Mouse (Mus musculus) heart, adult 9 months (tissue): ENCODE results near the gene Hoxa9.

Source experiments
- DNase-seq, 2 experiments: peaks; one replicate each; pipeline ENCODE4 v3.0.0; 2022; ENCODE audit warnings: low spot score in 2 of 2

Hoxa9 gene

GRCm38 (mm10) chr6:52228475-52229465, 2.1 kb downstream of the Hoxa9 start:
- no peak for DNase-seq

- no peak for DNase-seq
These were observed 3.2 kb downstream of the Hoxa9 start for GRCm38 (mm10) chr6:52227470-52228222.

GRCm38 (mm10) chr6:52226569-52227257, 4.2 kb downstream of the Hoxa9 start:
- DNase-seq: no peak

- no peak for DNase-seq
These were observed 5.0 kb downstream of the Hoxa9 start for GRCm38 (mm10) chr6:52225612-52226568.

- DNase-seq: no peak
These were observed 5.8 kb downstream of the Hoxa9 start for GRCm38 (mm10) chr6:52224895-52225611.

DNA sequence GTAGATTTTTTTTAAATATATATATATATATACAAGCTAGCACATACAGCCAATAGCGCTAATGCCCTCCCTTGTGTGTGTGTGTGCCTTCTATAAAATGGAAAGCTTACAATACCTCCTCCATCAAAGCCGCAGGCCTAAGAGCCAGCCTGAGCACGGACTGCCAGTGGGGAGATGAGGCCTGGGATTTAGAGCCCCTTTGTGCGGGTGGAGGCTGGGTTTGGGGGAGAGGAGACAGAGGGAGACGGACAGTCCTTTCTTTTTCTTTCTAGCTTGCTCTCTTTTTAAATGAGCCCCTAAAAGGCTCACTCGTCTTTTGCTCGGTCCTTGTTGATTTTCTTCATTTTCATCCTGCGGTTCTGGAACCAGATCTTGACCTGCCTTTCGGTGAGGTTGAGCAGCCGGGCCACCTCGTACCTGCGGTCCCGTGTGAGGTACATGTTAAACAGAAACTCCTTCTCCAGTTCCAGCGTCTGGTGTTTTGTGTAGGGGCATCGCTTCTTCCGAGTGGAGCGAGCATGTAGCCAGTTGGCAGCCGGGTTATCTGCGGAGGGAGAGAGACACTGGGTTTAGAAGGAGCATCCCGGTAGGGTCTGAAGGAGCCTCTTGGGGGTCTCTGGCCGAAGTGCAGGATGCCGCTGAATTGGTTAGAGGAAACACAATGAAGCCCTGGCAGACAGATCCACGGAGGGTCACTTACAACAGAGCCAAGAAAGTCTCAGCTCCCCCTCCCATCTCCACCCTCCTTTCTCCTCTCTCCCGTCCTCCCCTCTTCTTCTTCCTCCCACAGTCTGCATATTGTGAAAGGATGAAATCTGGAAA, 6.7 kb downstream of the Hoxa9 start:
- no peak for DNase-seq

DNA sequence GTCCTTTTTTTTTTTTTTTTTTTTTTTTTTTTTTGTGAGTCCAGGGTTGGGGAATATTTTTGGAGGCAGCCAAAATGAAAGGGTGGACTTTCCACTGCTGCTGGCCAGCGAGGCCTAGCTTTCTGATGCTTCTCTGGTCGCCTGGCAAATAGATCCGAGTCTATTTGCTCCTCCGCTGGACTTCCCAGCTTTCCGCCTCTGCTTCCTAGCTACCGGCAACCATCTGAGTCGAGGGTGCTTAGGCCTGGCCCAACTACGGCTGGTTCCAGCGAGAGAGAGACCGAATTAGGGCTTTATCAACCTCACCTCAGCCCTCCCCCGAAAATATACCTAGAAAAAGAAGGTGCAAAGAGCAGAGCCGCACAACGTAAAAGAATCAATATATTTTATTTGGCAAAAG, 8.2 kb downstream of the Hoxa9 start:
- no peak for DNase-seq

DNA sequence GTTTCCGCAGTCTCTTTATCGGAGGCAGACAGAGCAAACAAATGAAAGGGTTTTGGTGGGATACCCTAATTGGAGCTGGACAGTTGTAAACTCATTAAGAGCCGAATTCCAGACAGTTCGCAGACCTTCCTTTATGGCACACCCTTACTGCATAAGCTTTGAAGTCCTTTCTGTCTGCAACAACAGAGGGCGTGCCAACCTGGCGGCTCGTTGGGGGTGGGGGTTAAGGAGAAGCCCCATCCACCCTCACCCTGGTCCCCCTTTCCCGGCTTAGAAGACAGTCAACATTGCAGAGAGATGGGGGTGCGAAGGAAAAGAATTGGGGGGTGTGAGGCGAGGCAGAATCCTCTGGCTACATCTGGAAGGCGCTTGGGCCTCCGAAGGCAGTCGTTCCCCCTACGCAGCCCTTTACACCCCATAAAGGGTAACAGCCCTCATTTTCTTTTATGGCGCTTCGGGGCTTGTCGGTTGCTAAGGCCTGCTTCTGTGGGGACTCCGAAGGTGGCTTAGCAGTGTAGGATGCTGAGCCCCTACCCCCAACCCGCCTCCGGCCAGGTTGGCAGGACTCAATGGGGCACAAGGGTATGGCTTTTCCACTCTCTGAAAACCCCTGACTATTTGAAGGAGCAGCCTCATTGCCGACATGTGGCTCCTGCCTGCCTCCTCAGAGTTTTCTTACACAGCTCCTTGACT, 8.8 kb downstream of the Hoxa9 start:
- DNase-seq: no peak

DNA sequence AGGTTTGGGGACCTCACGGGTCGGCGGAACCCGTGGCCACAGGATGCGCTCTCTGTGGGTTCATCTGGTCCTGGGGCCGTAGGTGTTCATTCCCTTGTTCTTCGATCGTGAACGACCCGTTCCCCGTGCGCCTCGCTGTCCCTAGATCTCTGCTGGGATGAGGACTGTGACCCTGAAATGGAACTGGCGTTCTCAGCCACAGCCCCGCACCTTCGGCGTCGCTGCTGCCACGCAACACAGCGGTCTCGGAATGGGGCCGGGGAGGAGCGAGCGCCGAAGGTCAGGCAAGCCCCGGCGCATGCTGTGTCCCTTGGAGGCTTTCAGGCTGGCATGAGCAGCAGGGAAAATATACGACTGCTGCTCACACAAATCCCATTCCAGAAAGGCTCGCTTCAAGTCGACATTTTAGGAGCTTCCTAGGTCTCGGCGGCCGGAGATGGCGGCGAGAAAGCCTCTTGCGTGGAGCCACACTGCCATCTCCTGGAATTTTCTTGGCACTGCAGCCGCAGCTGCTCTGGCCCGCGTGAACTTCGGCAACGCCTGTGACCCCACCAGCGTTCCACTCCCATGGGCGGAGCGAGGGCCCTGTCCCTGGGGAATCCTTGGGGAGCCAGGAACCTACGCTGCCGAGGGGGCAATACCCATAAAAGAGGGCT, 9.4 kb downstream of the Hoxa9 start, which contains the start of gene Hoxa7:
Gene Hoxa7 (minus strand): TSS at position 518 of the 656 bp plus-strand sequence.
- DNase-seq: peak; percentile 69 to 82

GRCm38 (mm10) chr6:52220865-52221310, 10.0 kb downstream of the Hoxa9 start:
- DNase-seq: no peak

DNA sequence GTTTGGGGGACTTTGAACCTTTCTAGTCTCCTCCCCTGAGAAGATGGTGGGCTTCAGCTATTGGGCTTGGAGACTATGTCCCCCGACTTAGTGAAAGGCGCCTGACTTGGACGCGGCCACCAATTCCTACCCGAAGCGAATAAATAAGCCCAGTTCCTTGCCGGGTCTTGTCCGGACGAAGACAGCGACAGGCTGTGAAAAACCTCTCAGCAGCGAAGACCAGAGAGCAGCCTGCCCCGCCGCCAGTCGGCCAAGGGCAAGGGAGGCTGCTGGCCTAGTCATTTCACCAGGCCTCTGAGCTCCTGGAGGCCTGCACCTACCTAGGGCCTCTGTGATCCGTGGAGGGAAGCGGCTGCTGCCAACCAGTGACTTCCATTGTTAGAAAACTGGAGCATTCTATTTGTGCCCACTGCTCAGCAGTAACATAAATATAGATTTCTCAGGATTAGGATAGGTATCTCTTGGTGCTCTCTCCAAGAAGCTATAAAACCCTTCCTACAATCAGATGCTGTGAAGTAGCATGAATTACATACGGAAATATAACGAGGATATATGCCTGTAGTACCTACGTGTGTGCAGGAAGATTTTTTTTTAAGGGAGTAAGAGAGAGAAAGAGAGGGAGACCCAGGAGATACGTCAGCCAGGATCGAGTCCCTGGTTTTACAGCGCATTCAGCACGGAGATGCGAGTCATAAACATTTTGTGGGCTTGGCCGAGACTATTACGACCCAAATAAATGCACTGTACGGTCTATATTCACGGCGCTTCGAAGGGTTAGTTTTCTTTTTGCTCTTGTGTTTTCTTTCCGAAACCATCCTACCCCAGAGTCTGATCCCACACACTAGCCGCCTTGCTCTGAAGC, 10.7 kb downstream of the Hoxa9 start:
- no peak for DNase-seq

DNA sequence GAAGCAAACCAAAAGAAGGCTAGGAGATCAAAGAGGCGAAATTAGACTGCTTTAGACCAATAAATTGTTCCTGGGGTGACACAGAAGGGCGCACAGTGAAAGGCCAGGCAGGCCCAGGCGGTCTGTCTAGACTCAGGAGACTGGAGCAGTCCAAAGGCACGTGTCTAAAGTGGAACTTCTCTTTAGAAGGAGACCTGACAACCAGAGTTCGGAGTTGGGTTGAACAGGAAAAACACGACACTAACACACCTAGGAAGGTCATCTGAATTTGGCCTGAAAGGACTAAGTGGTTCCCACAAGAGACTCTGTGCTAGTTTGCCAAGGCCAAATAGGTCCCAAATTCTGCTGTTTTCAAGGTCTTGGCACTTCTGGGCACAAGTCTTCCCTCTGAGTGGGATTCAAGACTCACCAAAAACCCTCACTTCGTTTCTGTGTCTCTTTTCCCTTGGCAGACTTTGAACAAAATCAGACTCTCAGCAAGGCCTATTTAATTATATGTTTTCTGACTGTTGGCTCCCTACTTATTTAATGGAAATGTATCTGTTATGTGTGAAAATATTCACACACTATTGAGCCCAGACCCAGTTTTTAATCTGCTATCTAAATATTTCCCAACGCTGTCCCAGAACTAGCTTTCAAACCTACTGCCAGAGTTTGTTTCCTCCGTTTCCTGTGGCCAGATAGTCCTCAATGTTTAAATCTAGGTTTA, 11.5 kb downstream of the Hoxa9 start:
- DNase-seq: no peak

DNA sequence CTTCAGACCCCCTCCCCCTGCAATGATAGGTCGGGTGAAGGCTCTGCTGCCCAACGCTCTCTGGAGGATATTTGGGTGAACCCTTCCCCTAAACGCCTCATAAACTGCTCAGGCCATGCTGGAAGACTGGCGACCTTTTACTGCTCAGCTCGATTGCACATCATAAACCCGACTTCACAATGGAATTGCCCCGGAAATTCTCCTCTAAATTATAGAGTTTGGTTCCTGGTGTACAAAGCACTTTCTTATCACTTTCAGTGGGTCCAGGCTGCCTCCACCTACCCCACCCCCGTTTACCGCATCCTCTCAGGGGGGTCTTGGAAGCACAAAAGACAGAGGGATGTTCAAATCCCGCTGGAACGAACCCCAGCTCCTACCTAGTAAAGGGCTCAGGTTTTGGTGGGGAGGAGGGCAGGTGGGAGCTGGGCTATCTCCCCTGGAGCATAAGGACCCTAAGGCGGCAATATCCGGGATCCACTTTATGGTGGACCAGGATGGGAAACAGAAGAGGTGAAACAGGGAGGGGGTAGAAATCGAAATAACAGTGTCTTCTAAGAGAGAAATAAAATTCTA, 12.2 kb downstream of the Hoxa9 start:
- DNase-seq: no peak

DNA sequence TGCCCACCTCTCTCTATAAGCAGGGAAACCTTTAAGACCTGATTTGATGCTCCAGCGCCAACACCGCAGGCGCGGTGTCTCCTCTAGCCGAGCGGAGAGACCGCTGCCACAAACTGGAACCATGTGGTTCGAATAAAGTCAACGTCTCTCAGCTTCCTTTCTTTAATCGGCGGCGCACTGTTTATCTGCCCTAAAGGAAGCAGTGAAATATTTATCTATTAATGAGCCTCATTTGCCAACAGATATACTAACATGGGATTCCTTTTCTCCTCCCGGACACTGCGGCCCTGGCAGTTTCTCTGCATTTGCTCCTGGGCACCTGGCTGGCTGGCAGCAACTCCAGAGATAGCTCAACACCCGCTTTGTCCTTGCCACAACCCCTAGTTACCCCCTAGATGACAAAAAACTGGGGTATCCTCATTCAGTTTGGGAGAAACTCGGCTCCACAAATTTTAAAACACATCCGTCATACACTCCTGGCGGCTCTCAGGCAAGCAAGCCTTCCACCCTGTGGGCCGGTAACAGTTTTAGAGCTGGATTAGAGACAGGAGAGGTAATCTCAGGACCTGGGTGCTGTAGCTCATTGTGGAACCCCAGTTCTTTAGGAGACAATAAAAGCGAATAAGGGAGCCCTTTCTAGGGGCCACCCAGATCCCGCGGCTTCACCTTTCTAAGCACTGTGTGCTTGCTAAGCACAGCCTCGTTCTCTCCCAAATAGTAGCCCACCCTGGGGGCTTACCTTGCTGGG, 12.8 kb downstream of the Hoxa9 start:
- DNase-seq: no peak

DNA sequence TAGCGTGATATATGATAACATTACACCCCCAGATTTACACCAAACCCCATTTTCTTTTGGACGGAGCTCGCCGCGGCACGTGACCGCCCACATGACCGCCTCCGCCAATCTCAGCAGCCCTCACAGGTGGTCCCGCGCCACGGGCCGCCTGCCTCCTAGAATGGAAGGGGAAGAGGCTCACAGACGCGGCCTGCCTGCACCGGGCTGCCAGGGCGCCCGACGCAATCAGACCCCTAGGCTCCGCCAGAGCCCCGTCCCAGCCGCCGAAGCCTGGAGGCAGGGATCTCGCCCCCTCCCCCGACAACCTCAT, 13.5 kb downstream of the Hoxa9 start:
- DNase-seq: peak in 1 of 2 experiments; percentile 36
